Mouse (Mus musculus): ENCODE data around the gene Slc4a2.

Slc4a2 gene

GRCm38 (mm10) chr5:24426556-24427284, 3.1 kb downstream of the Slc4a2 start:
- no peak for DNase-seq

- DNase-seq = no peak
Observed at GRCm38 (mm10) chr5:24427285-24427633, 3.6 kb downstream of the Slc4a2 start.

- DNase-seq = peak; percentile 53 to 55
Observed at GRCm38 (mm10) chr5:24427981-24428402, 4.4 kb downstream of the Slc4a2 start.

GRCm38 (mm10) chr5:24428596-24428995, 5.0 kb downstream of the Slc4a2 start:
- DNase-seq = peak in 1 of 2 experiments; percentile 38

GRCm38 (mm10) chr5:24433993-24434392, 10.4 kb downstream of the Slc4a2 start:
- no peak for DNase-seq

GRCm38 (mm10) chr5:24441187-24441586, 17.6 kb downstream of the Slc4a2 start:
- no peak for DNase-seq

GRCm38 (mm10) chr5:24442029-24442428, 18.4 kb downstream of the Slc4a2 start:
- DNase-seq = no peak

- DNase-seq = no peak
Observed at GRCm38 (mm10) chr5:24443204-24443603, 19.6 kb downstream of the Slc4a2 start.

GRCm38 (mm10) chr5:24443927-24444326, 20.3 kb downstream of the Slc4a2 start:
- peak; percentile 54 to 58 for DNase-seq

GRCm38 (mm10) chr5:24444746-24445427, 21.2 kb downstream of the Slc4a2 start, which contains the start of gene Fastk:
Gene Fastk, minus strand, starts transcription at chr5:24445287.
- peak; percentile 97 to 98 for DNase-seq

- DNase-seq = peak; percentile 50 to 62
Observed at GRCm38 (mm10) chr5:24445428-24446080, 21.9 kb downstream of the Slc4a2 start.

GRCm38 (mm10) chr5:24446630-24447029, 23.0 kb downstream of the Slc4a2 start:
- DNase-seq = no peak

- peak; percentile 86 to 88 for DNase-seq
Observed at GRCm38 (mm10) chr5:24447624-24448298, 24.1 kb downstream of the Slc4a2 start, which contains the start of gene Tmub1. Gene Tmub1, minus strand, starts transcription at chr5:24447854.

GRCm38 (mm10) chr5:24451264-24452029, 27.8 kb downstream of the Slc4a2 start:
- peak; percentile 93 to 97 for DNase-seq

GRCm38 (mm10) chr5:24452030-24452690, 28.5 kb downstream of the Slc4a2 start, which contains the start of gene Agap3:
Gene Agap3, plus strand, starts transcription at chr5:24452177.
- peak; percentile 69 to 72 for DNase-seq

- peak; percentile 56 to 60 for DNase-seq
Observed at GRCm38 (mm10) chr5:24452691-24453233, 29.1 kb downstream of the Slc4a2 start.

- peak; percentile 85 to 92 for DNase-seq
Observed at GRCm38 (mm10) chr5:24453283-24453984, 29.8 kb downstream of the Slc4a2 start.

- DNase-seq = no peak
Observed at GRCm38 (mm10) chr5:24453985-24454303, 30.3 kb downstream of the Slc4a2 start.

GRCm38 (mm10) chr5:24455076-24455475, 31.4 kb downstream of the Slc4a2 start:
- DNase-seq = no peak

- DNase-seq = no peak
Observed at GRCm38 (mm10) chr5:24455613-24456012, 32.0 kb downstream of the Slc4a2 start.

- no peak for DNase-seq
Observed at GRCm38 (mm10) chr5:24466762-24467161, 43.1 kb downstream of the Slc4a2 start.

All from cerebellum, postnatal 10 days (tissue).